Mouse (Mus musculus): Measurements from ENCODE around the gene Gm9944.

The Gm9944 gene

GRCm38 (mm10) chr4:144453217-144453616, at the start of gene Gm9944:
Gm9944 (minus strand) TSS chr4:144453317.
- no peak for DNase-seq

- DNase-seq: no peak
These were observed 40.2 kb upstream of the Gm9944 start for GRCm38 (mm10) chr4:144493331-144493730.

- no peak for DNase-seq
These were observed 15.0 kb upstream of the Gm9944 start for GRCm38 (mm10) chr4:144468091-144468490.

GRCm38 (mm10) chr4:144465206-144465605, 12.1 kb upstream of the Gm9944 start:
- no peak for DNase-seq

- DNase-seq: no peak
These were observed 10.5 kb upstream of the Gm9944 start, which contains the start of gene Aadacl3 for GRCm38 (mm10) chr4:144463656-144464055. Aadacl3 (minus strand) TSS chr4:144463756.

GRCm38 (mm10) chr4:144448546-144448945, 4.6 kb downstream of the Gm9944 start:
- no peak for DNase-seq

GRCm38 (mm10) chr4:144441582-144441981, 11.5 kb downstream of the Gm9944 start:
- no peak for DNase-seq

GRCm38 (mm10) chr4:144441095-144441494, 12.0 kb downstream of the Gm9944 start:
- no peak for DNase-seq

GRCm38 (mm10) chr4:144438672-144439071, 14.4 kb downstream of the Gm9944 start, which contains the start of gene 1700012P22Rik:
1700012P22Rik (minus strand) TSS chr4:144438772.
- no peak for DNase-seq

GRCm38 (mm10) chr4:144433216-144433615, 19.9 kb downstream of the Gm9944 start:
- no peak for DNase-seq

GRCm38 (mm10) chr4:144430723-144431122, 22.4 kb downstream of the Gm9944 start:
- no peak for DNase-seq

- peak; percentile 13 to 18 for DNase-seq
These were observed 24.2 kb downstream of the Gm9944 start for GRCm38 (mm10) chr4:144428868-144429267.

- DNase-seq: no peak
These were observed 28.5 kb downstream of the Gm9944 start for GRCm38 (mm10) chr4:144424590-144424989.

GRCm38 (mm10) chr4:144420644-144421043, 32.5 kb downstream of the Gm9944 start:
- DNase-seq: no peak

- DNase-seq: no peak
These were observed 44.8 kb downstream of the Gm9944 start, which contains the start of gene Pramef12 for GRCm38 (mm10) chr4:144408290-144408689. Pramef12 (minus strand) TSS chr4:144408464.

GRCm38 (mm10) chr4:144406261-144406660, 46.9 kb downstream of the Gm9944 start:
- DNase-seq: no peak

- peak; percentile 29 to 50 for DNase-seq
These were observed 48.5 kb downstream of the Gm9944 start for GRCm38 (mm10) chr4:144404456-144405086.

All from lung, adult 18-20 months (tissue).